Mouse (Mus musculus) stomach, postnatal 0 days (tissue): ENCODE results near the gene Elmo1. TPM values are rescaled to one million over a fixed set of nuclear protein-coding genes. Genes with fewer than 3 reads are reported as not detected.
"Not testable (repeated sequence)": the region's sequence is repeated elsewhere in the genome, so short reads cannot be mapped to it uniquely, and the experiment has no call there.

ENCODE experiments used
- ATAC-seq: fragments of 200-750 bp; cut with Nextera tagmentation; 2 replicates; pipeline ENCODE4 v1.8.0; 2017; ENCODE audit not compliant: low FRiP score, low TSS enrichment
- DNase-seq: peaks from one replicate; pipeline ENCODE4 v3.0.0-alpha.2; 2016; ENCODE audit warnings: low spot score
- H3K27ac ChIP-seq: fragments of 300-500 bp; sonication (generic); replicated peaks from 2 replicates; pipeline ENCODE4 v1.5.1; 2014; ENCODE audit warnings: mild to moderate bottlenecking, control low read depth
- H3K27me3 ChIP-seq: fragments of 300-500 bp; sonication (generic); 2 replicates; pipeline ENCODE4 v1.6.1; 2014; ENCODE audit warnings: low read length; ENCODE audit not compliant: control insufficient read depth, insufficient read depth
- H3K36me3 ChIP-seq: fragments of 300-500 bp; sonication (generic); 2 replicates; pipeline ENCODE4 v1.6.1; 2014; ENCODE audit warnings: low read length, mixed read lengths; ENCODE audit not compliant: control insufficient read depth, insufficient read depth
- H3K4me1 ChIP-seq: fragments of 300-500 bp; sonication (generic); replicated peaks from 2 replicates; pipeline ENCODE4 v1.6.1; 2014; ENCODE audit warnings: antibody characterized with exemption; ENCODE audit not compliant: control insufficient read depth, insufficient read depth
- H3K4me2 ChIP-seq: fragments of 300-500 bp; sonication (generic); replicated peaks from 2 replicates; pipeline ENCODE4 v1.6.1; 2014; ENCODE audit warnings: low read depth, mild to moderate bottlenecking, control low read depth, moderate library complexity
- H3K4me3 ChIP-seq: fragments of 300-500 bp; sonication (generic); 2 replicates; pipeline ENCODE4 v1.5.1; 2014; ENCODE audit warnings: low read depth, low read length, control low read depth
- H3K9ac ChIP-seq: fragments of 300-500 bp; sonication (generic); 2 replicates; pipeline ENCODE4 v1.6.1; 2014; ENCODE audit warnings: mild to moderate bottlenecking, low read length, control low read depth, mixed read lengths
- H3K9me3 ChIP-seq: fragments of 300-500 bp; sonication (generic); 2 replicates; pipeline ENCODE4 v1.6.1; 2016; ENCODE audit warnings: low read length; ENCODE audit not compliant: control insufficient read depth
- CTCF ChIP-seq: IDR thresholded peaks from 2 replicates; pipeline ENCODE4 v1.5.1; 2016; ENCODE audit warnings: antibody characterized with exemption, low read depth, mild to moderate bottlenecking, moderate library complexity
- EP300 ChIP-seq: optimal IDR thresholded peaks from 2 replicates; pipeline ENCODE3; 2016; ENCODE audit warnings: antibody characterized with exemption
- WGBS: fragments of 180-500 bp; shearing (Covaris S2); extraction: QIAGEN DNeasy Blood & Tissue Kit; methylation state at CpG from one replicate; pipeline ENCODE4 v1.1.7; 2014; 5-methylcytosine and 5-hydroxymethylcytosine counted together
- polyA plus RNA-seq: library from polyadenylated mRNA; unstranded; fragments of >200 nt; fragmentation: Nextera tagmentation; extraction: Ambion mirVana; gene quantifications from 2 replicates; pipeline ENCODE4 v1.2.1, GENCODE M21; 2015

The Elmo1 gene
- polyA plus RNA-seq, 1 experiment from 2014 or later, result 5.0 TPM

DNA sequence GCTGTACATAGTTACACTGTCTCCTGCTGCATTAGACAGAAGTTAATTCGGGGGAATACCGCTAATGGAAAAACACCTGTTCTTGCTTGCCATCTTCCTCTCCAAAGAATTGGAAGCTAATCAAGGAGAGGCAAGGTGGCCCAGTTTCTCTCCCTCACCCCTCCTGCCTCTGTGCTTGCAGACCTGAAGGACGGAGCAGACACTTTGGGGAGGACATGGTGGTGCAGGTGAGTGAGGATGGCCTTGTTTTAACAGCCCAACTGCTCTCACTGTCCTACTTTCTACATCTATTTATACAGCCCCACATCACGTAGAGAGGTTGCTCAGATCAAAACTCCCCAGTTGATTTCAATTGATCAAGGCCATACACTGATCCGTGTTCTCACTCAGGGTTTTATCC lies 529.5 kb downstream of the Elmo1 start:
- H3K4me1 ChIP-seq, result no peaks in the 10 kb centered on the region
- TF ChIP-seq CTCF, result no peak
- TF ChIP-seq EP300, result no peak
- no peaks in the 10 kb centered on the region for H3K27me3 ChIP-seq
- H3K36me3 ChIP-seq, result no peaks in the 10 kb centered on the region
- no peak overlapping the region for H3K27ac ChIP-seq
- no peak overlapping the region for H3K4me2 ChIP-seq
- no peak overlapping the region for H3K9ac ChIP-seq
- ATAC-seq (no peak), DNase-seq (no peak)
- H3K4me3 ChIP-seq, result no peak overlapping the region
- no peaks in the 10 kb centered on the region for H3K9me3 ChIP-seq
- WGBS, result 82% methylated on average over 5 of the region's 5 CpGs

- Histone ChIP-seq H3K4me3 (no peak overlapping the region), H3K9me3 (no peaks in the 10 kb centered on the region), H3K36me3 (no peaks in the 10 kb centered on the region), H3K4me1 (no peaks in the 10 kb centered on the region), H3K9ac (no peak overlapping the region), H3K27ac (no peak overlapping the region), H3K4me2 (no peak overlapping the region), H3K27me3 (no peaks in the 10 kb centered on the region)
- DNase-seq, result no peak
- WGBS, result 65% methylated on average over 7 of the region's 7 CpGs
- TF ChIP-seq EP300, result no peak
- TF ChIP-seq CTCF, result no peak
- ATAC-seq, result no peak
Observed at GRCm38 (mm10) chr13:20623071-20623850, 532.9 kb downstream of the Elmo1 start.

- DNase-seq (no peak), ATAC-seq (no peak)
- H3K27ac ChIP-seq, result no peak overlapping the region
- no peaks in the 10 kb centered on the region for H3K36me3 ChIP-seq
- H3K4me2 ChIP-seq, result no peak overlapping the region
- no peak overlapping the region for H3K4me3 ChIP-seq
- 77% methylated on average over 6 of the region's 6 CpGs for WGBS
- no peaks in the 10 kb centered on the region for H3K9me3 ChIP-seq
- H3K27me3 ChIP-seq, result no peaks in the 10 kb centered on the region
- H3K4me1 ChIP-seq, result no peaks in the 10 kb centered on the region
- TF ChIP-seq CTCF, result no peak
- H3K9ac ChIP-seq, result no peak overlapping the region
Observed at GRCm38 (mm10) chr13:20627796-20628195, 537.4 kb downstream of the Elmo1 start.

- Histone ChIP-seq H3K4me1 (no peaks in the 10 kb centered on the region), H3K4me2 (no peak overlapping the region), H3K27ac (no peak overlapping the region), H3K9me3 (no peaks in the 10 kb centered on the region), H3K9ac (no peak overlapping the region), H3K4me3 (no peak overlapping the region), H3K36me3 (no peaks in the 10 kb centered on the region), H3K27me3 (no peaks in the 10 kb centered on the region)
- ATAC-seq (no peak), DNase-seq (no peak)
- 66% methylated on average over 5 of the region's 5 CpGs for WGBS
- TF ChIP-seq CTCF, result no peak
- no peak for TF ChIP-seq EP300
Observed at GRCm38 (mm10) chr13:20632477-20632876, 542.1 kb downstream of the Elmo1 start.

GRCm38 (mm10) chr13:20634679-20635078 lies 544.3 kb downstream of the Elmo1 start:
- H3K4me3 ChIP-seq, H3K9me3 ChIP-seq, H3K27ac ChIP-seq, H3K4me1 ChIP-seq, H3K4me2 ChIP-seq, ATAC-seq, H3K36me3 ChIP-seq, H3K9ac ChIP-seq, H3K27me3 ChIP-seq, DNase-seq: not testable (repeated sequence)
- 75% methylated on average over 1 of the region's 2 CpGs for WGBS

GRCm38 (mm10) chr13:20635646-20636045 lies 545.2 kb downstream of the Elmo1 start:
- Histone ChIP-seq H3K27me3 (no peaks in the 10 kb centered on the region), H3K4me1 (no peaks in the 10 kb centered on the region), H3K36me3 (no peaks in the 10 kb centered on the region), H3K9ac (no peak overlapping the region), H3K9me3 (no peaks in the 10 kb centered on the region), H3K4me3 (no peak overlapping the region), H3K4me2 (no peak overlapping the region), H3K27ac (no peak overlapping the region)
- no peak for TF ChIP-seq CTCF
- no peak for TF ChIP-seq EP300
- DNase-seq (no peak), ATAC-seq (no peak)
- WGBS, result 69% methylated on average over 2 of the region's 2 CpGs
